Mouse (Mus musculus): ENCODE measurements around the gene Armc10.
"Not testable (repeated sequence)": the region's sequence is repeated elsewhere in the genome, so short reads cannot be mapped to it uniquely, and the experiment has no call there.

Armc10 gene

GRCm38 (mm10) chr5:21703708-21704107 lies 58.1 kb downstream of the Armc10 start:
- DNase-seq = no peak

DNA sequence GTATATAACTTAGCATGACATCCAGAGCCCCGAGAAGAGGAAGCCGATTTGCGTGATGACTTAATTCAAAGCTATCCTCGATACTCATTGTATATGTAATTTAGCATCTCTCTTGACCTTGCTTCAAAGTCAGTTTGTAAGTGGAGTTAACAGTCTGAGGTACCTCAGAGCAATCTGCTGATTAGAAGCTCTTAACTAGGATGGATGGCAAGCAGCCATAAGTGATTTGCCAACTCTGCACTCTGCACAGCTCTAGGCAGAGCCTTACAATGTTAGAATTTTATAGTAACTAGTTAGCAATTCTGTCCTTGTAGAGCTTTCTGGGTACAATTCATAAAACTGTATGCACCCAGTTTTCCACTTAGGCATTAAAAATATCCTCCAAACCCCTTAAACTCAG lies 60.9 kb downstream of the Armc10 start:
- no peak for DNase-seq

GRCm38 (mm10) chr5:21708011-21708410 lies 62.4 kb downstream of the Armc10 start:
- not testable (repeated sequence) for DNase-seq

Data from cerebellum, adult 8-10 months (tissue).